Mouse (Mus musculus) gastrocnemius, postnatal 36 days (tissue): ENCODE measurements around the gene B3galt6. TPM values are rescaled to one million over a fixed set of nuclear protein-coding genes. Genes with fewer than 3 reads are reported as not detected.

Source experiments
- DNase-seq, 2 experiments: peaks; one replicate each; pipeline ENCODE4 v3.0.0; 2022
- intact Hi-C: fragments of 180-260 bp; cut with DNase I; formaldehyde crosslinking; loops from one replicate; pipeline ENCODE4 v1.15.1; 2025
- long read RNA-seq, 2 experiments: library from polyadenylated mRNA; stranded (forward); transcript quantifications; one replicate each; pipeline ENCODE4 v2.0.0; 2021
- total RNA-seq, 2 experiments: library from RNA; stranded (reverse); gene quantifications; 2 replicates each; pipeline ENCODE4 v1.2.3; 2021

Gene B3galt6
- total RNA-seq, result 1 to 10 TPM; 1.1 to 1.5 TPM
- long read RNA-seq, experiment 1, transcript B3galt6-201 (1 exons, 3,184 nt), result major isoform, 6 of 6 reads
- long read RNA-seq, experiment 1, partial matches to known transcripts, result 0 of 6 reads
- long read RNA-seq, experiment 1, other reads (novel, unspliced or antisense), result 0 of 6 reads
- long read RNA-seq, experiment 2, transcript B3galt6-201 (1 exons, 3,184 nt), result major isoform, 5 of 5 reads
- long read RNA-seq, experiment 2, partial matches to known transcripts, result 0 of 5 reads
- long read RNA-seq, experiment 2, other reads (novel, unspliced or antisense), result 0 of 5 reads

DNA sequence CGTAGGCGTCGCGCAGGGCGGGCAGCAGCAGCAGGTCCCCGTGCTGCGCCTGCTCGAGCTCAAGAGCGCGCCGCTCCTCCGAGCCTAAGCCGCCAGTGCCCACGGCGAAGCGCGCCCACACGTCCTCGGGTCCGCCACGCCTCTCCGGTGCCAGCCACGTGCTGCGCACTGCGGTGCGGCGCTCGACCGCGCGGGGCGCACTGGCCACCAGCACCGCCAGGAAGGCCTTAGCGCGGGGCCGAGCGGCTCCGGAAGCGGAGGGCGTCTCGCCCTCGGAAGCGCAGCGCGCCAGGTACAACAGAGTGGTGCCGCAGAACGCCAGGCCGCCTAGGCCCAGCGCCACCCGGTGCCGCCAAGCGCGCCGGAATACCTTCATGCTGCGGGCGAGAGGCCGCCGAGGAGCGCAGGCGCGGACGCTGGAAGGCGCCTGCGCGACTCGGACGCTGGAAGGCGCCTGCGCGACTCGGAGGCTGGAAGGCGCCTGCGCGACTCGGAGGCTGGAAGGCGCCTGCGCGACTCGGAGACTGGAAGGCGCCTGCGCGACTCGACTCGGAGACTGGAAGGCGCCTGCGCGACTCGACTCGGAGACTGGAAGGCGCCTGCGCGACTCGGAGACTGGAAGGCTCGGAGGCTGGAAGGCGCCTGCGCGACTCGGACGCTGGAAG lies at the start of gene B3galt6, which contains the start of gene Sdf4:
B3galt6 (minus strand) TSS at position 409 of the 665 bp plus-strand sequence.
Sdf4 (plus strand) TSS at position 632 of the 665 bp plus-strand sequence.
- intact Hi-C loops, result loop anchor here (5.0 kb wide), 2 partner anchors 35 to 40 kb away; no protein-coding TSS in a partner anchor
- DNase-seq, result peak; percentile 87 to 88

DNA sequence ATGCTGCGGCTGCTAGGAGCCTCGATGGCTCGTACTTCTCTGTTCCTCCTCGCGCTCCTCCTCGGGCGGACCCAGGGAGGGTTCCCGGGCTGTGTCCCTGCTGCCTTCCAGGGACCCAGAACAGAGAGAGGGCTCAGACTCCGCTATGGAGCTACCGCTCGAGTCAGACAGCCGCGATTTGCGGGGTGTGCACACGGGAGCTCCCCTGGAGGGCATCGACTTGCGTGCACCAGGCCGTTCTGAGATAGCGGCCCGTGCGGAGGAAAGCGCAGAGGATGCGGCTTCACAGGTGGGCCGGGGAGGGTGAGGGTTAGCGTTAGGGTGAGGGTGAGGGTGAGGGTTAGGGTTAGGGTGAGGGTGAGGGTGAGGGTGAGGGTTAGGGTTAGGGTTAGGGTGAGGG lies 42.5 kb upstream of the B3galt6 start:
- no peak for DNase-seq
- intact Hi-C loops, result loop anchor here (5.0 kb wide), 1 partner anchor 43 kb away; the partner anchor contains the start of genes B3galt6 and Sdf4

DNA sequence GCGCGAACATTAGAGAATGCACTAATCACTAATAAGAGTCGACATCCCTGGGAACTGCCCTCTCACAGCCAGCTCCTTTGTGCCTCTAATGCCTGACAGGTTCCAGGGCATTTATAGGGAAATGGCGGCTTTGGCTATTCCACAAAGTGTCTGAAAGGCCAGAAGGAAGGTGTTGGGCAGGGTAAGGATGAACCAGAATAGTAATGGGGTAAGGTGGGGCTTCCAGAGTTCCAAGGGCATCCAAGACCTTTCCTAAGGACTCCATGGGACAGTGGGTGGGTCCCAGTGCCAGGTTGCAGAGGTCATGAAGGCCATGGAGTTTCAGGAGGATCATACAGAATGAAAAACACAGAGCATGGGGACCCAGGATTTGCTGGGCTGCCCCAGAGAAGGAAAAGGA lies 41.9 kb upstream of the B3galt6 start:
- no peak for DNase-seq
- intact Hi-C loops, result loop anchor here (5.0 kb wide), 1 partner anchor 42 kb away; the partner anchor contains the start of genes B3galt6 and Sdf4

DNA sequence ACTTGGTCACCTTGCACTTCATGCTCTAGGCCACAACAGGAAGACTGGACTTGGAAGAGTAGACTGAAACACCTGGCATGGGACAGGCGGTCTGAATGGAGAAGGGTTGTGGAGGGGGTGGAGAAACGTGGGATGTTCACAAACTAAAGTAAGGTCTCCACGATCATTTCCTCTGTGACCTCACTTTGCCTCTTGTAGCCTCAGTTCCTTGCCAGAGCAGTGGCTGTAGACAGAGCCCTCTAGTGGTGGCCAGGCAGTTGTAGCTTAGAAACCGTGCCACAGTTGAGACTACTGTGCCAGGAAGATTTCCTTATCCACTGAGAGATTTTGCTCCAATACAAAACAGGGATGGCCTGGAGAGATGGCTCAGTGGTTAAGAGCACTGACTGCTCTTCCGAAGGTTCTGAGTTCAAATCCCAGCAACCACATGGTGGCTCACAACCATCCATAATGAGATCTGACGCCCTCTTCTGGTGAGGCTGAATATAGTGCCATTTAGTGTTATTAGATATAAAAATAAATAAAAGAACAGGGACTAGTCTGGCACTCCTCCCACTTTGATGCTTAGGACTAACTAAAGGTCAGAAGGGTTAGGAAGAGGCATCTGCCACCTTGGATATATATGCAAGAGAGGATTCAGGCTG lies 41.1 kb upstream of the B3galt6 start:
- DNase-seq, result no peak
- intact Hi-C loops, result loop anchor here (5.0 kb wide), 1 partner anchor 41 kb away; the partner anchor contains the start of genes B3galt6 and Sdf4

DNA sequence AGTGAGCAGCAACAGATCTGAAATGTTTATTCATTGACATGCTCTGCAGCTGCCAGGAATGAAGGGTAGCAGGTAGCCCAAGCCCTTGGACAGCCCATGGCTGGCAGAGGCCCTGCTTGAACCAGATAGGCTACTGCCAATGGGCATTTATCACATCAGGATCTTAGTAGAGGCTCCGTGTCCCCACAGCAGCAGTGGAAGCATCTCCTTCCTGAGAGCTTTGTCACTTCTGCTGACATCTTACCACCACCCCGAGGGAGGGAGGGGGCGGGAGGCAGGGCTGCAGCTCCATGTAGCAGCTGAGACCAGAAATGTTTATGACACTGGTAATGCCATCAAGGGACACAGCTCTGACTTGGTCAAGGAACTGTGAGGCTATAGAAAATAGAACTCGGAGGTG lies 40.4 kb upstream of the B3galt6 start:
- intact Hi-C loops, result loop anchor here (5.0 kb wide), 1 partner anchor 41 kb away; the partner anchor contains the start of genes B3galt6 and Sdf4
- DNase-seq, result no peak

DNA sequence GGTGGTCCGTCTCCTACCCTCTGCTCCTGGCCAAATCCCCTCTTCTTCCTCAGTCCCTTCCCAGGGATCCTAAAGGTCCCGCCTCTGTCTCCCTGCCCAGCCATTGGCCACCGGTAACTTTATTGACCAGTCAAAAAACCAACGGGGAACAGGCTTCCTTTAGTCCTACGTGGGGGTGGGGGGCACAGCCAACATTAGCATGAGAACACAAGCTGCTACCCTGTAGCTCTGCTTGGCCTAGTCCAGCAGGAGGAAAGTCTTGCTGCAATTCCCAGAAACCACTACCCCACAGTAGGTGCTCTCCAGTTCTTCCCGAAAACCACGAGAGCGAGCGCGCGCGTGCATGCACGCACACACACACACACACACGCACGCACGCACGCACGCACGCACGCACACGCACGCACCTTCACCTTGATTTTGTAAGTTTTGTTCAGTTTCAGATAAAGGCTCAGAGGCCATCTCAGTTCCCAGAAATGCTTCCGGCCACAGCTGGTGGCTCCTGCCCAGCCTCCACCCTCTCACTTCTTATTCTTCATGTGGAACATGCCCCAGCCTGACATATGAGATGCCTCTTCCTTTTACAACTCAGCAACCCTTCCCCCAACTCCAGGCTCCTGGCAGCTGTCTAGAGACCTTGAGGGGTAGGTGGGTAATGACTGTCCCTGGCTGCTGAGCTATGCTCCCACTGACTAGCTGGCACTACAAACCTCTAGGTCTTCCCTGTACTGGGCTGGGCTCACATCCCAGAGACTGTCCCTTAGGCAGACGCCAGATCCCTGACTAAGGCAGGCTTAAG lies 39.3 kb upstream of the B3galt6 start:
- peak; percentile 76 to 82 for DNase-seq
- intact Hi-C loops, result loop anchor here (5.0 kb wide), 1 partner anchor 39 kb away; the partner anchor contains the start of genes B3galt6 and Sdf4

DNA sequence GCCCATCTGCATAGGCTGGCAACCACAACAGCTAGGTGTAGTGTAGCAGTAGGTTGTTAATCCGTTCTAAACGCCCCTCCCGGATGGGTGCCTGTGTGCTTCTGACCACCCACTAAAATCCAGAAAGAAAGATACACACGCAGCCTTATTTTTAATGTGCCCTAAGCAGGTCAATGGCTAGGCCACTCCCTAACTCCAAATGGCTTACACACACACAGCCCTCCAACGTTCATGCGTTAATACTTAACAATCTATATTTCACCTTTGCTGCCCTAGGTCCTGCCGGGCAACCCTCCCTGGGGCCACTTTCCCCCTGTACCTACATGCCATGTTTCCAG lies 38.8 kb upstream of the B3galt6 start:
- no peak for DNase-seq
- intact Hi-C loops, result loop anchor here (5.0 kb wide), 1 partner anchor 39 kb away; the partner anchor contains the start of genes B3galt6 and Sdf4

DNA sequence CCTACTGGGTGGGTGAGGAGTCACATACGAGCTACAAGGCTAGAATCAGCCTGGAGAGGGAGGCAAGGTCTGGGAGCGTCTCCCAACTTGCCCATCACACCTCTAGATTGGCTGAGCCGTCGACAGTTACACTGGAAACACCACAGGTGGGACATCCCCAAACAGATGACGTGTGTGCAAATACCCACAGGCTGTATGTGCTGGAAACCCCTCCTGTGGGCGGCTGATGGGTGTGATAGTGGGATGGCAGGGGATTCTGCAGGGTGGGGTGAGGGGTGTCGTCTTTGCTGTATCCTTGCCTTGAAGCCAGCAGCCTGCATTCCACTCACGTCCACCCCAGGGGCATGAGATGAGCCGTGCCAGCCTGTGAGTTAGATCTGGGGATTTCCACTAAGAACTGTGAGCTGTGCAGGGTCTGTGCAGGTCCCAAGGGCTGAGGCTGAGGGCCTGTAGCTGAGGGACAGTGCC lies 38.2 kb upstream of the B3galt6 start:
- intact Hi-C loops, result loop anchor here (5.0 kb wide), 1 partner anchor 38 kb away; the partner anchor contains the start of genes B3galt6 and Sdf4
- DNase-seq, result no peak

DNA sequence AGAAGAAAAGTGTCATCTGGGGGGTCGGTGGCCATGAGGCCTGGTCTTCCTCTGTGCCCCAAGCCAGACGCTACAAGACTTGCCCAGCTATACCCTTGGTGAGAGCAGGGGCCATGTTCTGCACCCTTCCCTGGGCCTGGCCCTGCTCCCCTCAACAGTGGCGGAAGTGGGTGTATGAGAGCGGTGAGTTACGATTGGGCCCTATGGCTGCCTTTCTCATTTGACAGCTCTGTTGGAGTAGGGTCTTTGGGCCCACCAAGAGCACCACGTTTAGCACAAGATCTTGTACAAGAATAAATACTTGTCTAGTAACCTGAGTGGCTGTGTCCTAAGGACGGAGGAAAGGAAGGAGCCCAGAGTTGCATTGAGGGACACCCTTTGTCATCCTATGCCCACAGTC lies 36.1 kb upstream of the B3galt6 start:
- no peak for DNase-seq
- intact Hi-C loops, result no loop called here

DNA sequence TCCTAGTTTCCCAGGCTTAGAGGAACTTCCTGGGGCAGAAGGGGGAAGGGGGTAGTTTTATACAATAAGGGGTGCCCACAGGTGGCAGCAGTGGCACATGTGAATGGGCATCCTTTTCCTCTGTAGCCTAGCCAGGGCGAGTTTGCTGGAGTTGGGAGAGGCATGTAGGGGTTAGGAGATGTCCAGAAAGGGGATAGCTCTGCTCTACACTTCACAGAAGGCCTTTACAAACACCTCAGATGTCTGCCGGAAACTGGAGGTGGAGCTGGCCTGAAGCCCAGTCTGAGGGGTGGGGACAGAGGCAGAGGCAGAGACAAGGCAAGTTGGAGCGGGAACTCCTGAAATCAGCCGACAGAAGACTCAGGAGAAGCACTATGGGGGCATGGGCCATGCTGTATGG lies 33.6 kb upstream of the B3galt6 start, which contains the start of gene Tnfrsf18:
Tnfrsf18 (plus strand) TSS at position 152 of the 400 bp plus-strand sequence.
- DNase-seq, result no peak
- intact Hi-C loops, result no loop called here

DNA sequence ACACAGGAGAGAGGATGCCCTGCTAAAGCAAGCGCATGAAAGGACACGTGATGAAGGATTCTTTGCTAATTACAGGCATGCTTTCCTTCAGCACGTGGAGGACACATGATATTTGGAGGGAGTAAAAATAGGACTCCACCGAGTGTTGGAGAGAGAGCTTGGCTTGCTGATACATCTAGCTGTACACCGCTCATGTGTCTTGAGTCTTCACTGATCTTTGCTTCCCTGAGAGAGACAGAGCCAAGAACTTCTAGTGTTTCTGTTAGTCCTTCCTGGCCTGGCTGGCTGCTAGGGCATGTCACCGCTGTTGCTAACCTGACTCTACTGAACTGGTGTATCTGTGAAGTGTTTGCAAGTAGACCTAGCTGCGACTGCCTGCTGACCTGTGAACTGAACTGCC lies 31.7 kb upstream of the B3galt6 start:
- DNase-seq, result peak in 1 of 2 experiments; percentile 22
- intact Hi-C loops, result no loop called here

DNA sequence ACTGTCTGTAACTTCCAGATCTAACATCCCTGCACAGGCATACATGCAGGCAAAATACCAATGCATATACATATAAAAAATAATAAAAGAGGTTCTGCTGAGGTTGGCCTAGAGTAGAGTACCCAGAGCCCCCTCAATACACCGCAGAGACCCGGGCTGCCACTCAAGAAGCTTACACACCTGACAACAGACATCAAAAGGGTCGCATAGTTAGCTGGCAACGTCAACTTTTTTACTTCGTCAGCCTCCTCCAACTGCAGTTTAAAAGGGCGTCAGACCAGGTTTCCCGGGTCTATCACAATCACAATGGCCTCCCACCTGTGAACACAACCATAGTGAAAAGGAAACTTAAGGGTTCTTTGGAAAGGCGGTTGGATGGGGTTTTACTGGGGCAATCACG lies 31.1 kb upstream of the B3galt6 start:
- intact Hi-C loops, result no loop called here
- no peak for DNase-seq

DNA sequence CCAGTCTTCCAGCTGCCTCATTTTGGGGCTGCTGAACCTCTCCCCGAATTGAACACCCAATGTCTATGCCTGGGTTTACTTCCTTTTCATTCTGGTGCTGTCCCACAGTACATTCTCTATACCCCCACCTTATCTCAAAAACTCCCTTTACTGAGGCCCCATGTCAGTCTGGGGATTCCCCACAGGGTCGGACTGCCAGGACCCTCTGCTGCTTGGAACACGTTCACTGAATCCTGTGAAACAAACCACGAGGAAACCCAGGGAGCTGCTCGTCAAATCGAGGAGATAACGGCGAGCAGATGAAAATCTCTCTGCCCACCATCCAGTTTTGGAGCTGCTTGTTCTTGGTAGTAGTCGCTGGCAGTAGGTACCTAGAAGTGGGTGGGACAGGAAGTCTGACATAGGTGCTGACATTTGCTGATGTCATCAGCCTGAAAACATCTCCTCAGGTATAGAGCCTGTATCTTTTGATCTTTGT lies 29.5 kb upstream of the B3galt6 start:
- intact Hi-C loops, result no loop called here
- no peak for DNase-seq

DNA sequence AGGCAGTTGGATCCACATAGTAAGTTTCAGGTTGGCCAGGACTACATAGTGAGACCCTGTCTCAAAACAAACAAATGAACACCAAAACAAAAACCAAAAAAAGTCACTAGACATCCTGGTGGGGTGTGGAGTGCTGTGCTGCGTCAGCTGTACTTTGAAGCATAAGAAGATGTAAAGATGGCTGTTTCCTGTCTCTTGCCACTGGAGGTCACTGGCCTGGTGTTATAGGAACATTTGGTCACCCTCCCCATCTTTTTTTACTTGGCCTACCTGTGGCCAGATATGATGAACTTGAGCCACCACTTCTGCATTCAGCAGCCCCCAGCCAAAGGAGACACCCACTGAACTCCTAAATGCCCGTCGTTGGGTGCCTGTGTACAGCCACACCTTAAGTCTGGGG lies 28.9 kb upstream of the B3galt6 start:
- intact Hi-C loops, result no loop called here
- no peak for DNase-seq

DNA sequence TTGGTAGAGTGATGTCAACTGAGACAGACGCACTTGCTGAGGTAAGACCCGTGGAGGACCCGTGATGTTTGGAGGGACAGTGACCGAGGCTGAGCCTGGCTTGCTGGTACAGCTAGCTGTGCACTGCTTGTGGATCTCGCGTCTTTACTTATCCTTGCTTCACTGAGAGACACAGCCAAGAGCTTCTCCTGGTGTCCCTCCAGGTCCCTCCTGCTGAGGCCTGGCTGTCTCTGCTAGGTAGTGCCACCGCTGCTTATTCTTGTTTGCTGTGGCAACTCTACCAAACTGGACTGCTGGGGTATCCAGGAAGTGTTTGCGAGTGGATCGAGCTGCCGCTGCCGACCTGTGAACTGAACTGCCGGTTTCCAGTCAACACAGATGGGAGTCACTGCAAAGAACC lies 27.3 kb upstream of the B3galt6 start:
- intact Hi-C loops, result no loop called here
- no peak for DNase-seq

DNA sequence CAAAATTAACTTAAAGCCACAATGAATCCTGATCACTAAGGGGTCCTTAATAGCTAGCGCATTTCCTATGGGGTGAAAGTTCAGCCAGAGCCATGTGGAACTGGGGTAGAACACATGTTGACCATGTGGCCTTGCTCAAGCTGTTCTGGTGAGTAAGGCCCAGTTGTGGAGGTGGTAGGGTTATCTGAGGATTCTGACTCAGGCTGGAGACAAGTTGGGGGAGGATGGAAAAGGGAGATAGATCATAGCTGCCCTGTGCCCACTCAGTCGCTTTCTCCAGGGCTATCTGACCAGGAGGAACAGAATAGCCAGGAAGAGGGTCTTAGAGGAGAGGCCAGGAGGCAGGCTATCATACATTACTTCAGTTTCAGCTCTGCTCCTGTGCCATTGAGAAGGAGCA lies 22.0 kb upstream of the B3galt6 start:
- DNase-seq, result no peak
- intact Hi-C loops, result no loop called here

DNA sequence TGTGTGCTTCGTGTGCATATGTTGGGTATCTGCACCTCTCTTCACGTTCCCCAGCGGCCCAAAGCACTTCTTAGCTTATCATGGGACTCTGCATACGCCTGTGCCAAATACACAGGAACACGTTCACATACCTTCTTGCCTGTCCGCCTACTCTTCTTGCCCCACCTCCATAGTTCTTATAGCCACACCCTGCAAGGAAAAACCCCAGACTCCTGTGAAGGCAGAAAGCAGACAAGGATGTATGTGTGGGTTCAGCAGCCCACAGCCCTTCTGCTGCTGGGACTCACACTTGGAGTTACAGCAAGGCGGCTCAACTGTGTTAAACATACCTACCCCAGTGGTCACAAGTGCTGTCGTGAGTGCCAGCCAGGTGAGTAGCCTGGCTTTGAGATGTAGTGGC lies 21.2 kb upstream of the B3galt6 start, which contains the start of gene Tnfrsf4:
Tnfrsf4 (plus strand) TSS at position 207 of the 400 bp plus-strand sequence.
- intact Hi-C loops, result no loop called here
- DNase-seq, result no peak

DNA sequence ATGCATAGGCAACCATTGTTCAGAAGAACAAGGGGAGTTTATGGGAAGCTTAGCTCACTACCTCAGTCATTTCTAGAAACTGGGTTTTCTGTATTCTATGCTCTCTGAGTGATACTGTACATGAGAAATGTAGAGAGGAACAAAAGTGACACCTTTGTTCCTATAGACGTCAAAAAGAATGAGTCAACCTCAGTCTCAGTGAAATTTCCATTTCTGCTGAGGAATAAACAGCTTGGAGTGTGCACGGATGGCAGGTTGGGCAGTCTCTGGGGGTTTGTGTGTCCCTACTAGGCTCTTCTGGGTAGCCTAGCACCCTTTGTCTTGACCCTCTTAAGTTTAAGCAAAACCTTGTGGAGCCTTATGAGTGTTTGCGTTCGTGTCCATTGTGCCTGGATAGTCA lies 15.9 kb upstream of the B3galt6 start:
- intact Hi-C loops, result no loop called here

DNA sequence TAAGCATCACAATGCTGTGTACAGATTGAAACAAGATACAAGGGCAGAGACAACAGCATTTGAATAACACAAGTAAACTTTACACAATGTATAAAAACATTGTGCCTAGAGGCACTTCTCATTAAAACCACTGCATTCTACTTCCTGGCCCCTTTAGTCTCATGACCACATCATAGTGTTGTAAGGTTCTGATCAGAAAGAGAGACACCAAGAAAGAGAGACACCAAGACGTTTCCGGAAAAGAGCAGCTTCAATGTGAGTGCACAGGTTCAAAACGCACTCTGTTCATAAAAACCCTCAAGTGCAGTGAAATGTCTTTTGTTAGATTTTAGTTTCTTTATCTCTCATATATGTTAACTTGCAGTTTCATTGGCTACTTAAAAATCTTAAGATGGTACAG lies 11.7 kb upstream of the B3galt6 start:
- intact Hi-C loops, result no loop called here
- DNase-seq, result no peak

More for the DNA sequence above, 15.9 kb upstream of the B3galt6 start:
- DNase-seq, result no peak

DNA sequence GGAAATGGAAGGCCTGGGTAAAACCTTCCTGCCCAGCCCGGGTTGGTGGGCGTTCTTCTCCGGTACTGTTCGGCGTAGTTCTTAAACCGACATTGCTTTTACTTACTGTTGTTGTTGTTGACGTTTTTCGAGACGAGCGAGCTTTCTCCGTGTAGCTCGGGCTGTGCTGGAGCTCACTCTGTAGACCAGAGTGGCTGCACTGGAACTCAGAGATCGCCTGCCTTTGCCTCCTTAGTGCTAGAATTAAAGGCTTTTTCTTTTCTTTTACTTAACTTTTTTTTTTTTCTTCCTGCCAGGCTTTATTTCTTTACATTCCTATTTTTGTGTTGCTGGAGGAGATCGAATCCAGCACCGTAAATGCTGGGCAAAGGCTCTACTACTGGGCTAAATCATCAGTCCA lies 1.2 kb upstream of the B3galt6 start:
- intact Hi-C loops, result loop anchor here (5.0 kb wide), 2 partner anchors 36 to 39 kb away; no protein-coding TSS in a partner anchor
- DNase-seq, result no peak
